Mouse (Mus musculus) liver, embryonic 15.5 days (tissue): ENCODE results near the gene Emx2. TPM values are rescaled to one million over a fixed set of nuclear protein-coding genes. Genes with fewer than 3 reads are reported as not detected.
A peak's percentile ranks its signal among the peaks of the same experiment; 100 is the strongest.

Experiments
- ATAC-seq: fragments of 200-750 bp; cut with Nextera tagmentation; 2 replicates; pipeline ENCODE4 v1.8.0; 2017; ENCODE audit warnings: moderate number of reproducible peaks, mild to moderate bottlenecking, moderate library complexity; ENCODE audit not compliant: insufficient read depth
- H3K27ac ChIP-seq: fragments of 300-500 bp; sonication (generic); replicated peaks from 2 replicates; pipeline ENCODE4 v1.5.1; 2015; ENCODE audit warnings: mild to moderate bottlenecking, inconsistent platforms
- H3K27me3 ChIP-seq: fragments of 300-500 bp; sonication (generic); 2 replicates; pipeline ENCODE4 v1.6.1; 2015; ENCODE audit warnings: mild to moderate bottlenecking, inconsistent platforms
- H3K36me3 ChIP-seq: fragments of 300-500 bp; sonication (generic); replicated peaks from 2 replicates; pipeline ENCODE4 v1.6.1; 2015; ENCODE audit warnings: moderate library complexity, mild to moderate bottlenecking, inconsistent platforms
- H3K4me1 ChIP-seq: fragments of 300-500 bp; sonication (generic); replicated peaks from 2 replicates; pipeline ENCODE4 v1.6.1; 2015; ENCODE audit warnings: inconsistent platforms
- H3K4me2 ChIP-seq: fragments of 300-500 bp; sonication (generic); 2 replicates; pipeline ENCODE4 v1.6.1; 2015; ENCODE audit warnings: moderate library complexity, mild to moderate bottlenecking, inconsistent platforms
- H3K4me3 ChIP-seq: fragments of 300-500 bp; sonication (generic); replicated peaks from 2 replicates; pipeline ENCODE4 v1.5.1; 2015; ENCODE audit warnings: mild to moderate bottlenecking, inconsistent platforms
- H3K9ac ChIP-seq: fragments of 300-500 bp; sonication (generic); 2 replicates; pipeline ENCODE4 v1.6.1; 2015; ENCODE audit warnings: moderate library complexity, mild to moderate bottlenecking, inconsistent platforms
- H3K9me3 ChIP-seq: fragments of 300-500 bp; sonication (generic); replicated peaks from 2 replicates; pipeline ENCODE4 v1.6.1; 2016; ENCODE audit warnings: inconsistent platforms
- WGBS: fragments of 180-500 bp; shearing (Covaris S2); methylation state at CpG from one replicate; pipeline ENCODE4 v1.1.7; 2015; ENCODE audit warnings: mixed read lengths; ENCODE audit not compliant: insufficient replicate concordance; 5-methylcytosine and 5-hydroxymethylcytosine counted together
- polyA plus RNA-seq: library from polyadenylated mRNA; unstranded; fragments of >200 nt; fragmentation: Nextera tagmentation; extraction: Ambion mirVana; gene quantifications from 2 replicates; pipeline ENCODE4 v1.2.1, GENCODE M21; 2015

The Emx2 gene
- polyA plus RNA-seq, 1 experiment from 2014 or later, result 0.07 TPM

GRCm38 (mm10) chr19:59462459-59463292 is 4.5 kb downstream of the Emx2 start:
- Histone ChIP-seq H3K4me2 (no peak overlapping the region), H3K27ac (no peak overlapping the region), H3K4me3 (no peak overlapping the region), H3K9ac (no peak overlapping the region), H3K36me3 (no peaks in the 10 kb centered on the region), H3K4me1 (no peaks in the 10 kb centered on the region), H3K27me3 (peaks cover 100% of the 10 kb centered on the region), H3K9me3 (no peaks in the 10 kb centered on the region)
- 8% methylated on average over 19 of the region's 19 CpGs for WGBS
- no peak for ATAC-seq

- no peak overlapping the region for H3K4me2 ChIP-seq
- H3K9me3 ChIP-seq, result no peaks in the 10 kb centered on the region
- H3K27ac ChIP-seq, result no peak overlapping the region
- H3K4me1 ChIP-seq, result no peaks in the 10 kb centered on the region
- no peak overlapping the region for H3K4me3 ChIP-seq
- 4% methylated on average over 19 of the region's 19 CpGs for WGBS
- no peak for ATAC-seq
- no peaks in the 10 kb centered on the region for H3K36me3 ChIP-seq
- H3K27me3 ChIP-seq, result peaks cover 100% of the 10 kb centered on the region
- no peak overlapping the region for H3K9ac ChIP-seq
Observed at GRCm38 (mm10) chr19:59463842-59464443, 5.8 kb downstream of the Emx2 start.

- WGBS, result 5% methylated on average over 2 of the region's 2 CpGs
- Histone ChIP-seq H3K27ac (no peak overlapping the region), H3K27me3 (peaks cover 100% of the 10 kb centered on the region), H3K4me3 (no peak overlapping the region), H3K4me2 (no peak overlapping the region), H3K36me3 (no peaks in the 10 kb centered on the region), H3K9me3 (no peaks in the 10 kb centered on the region), H3K9ac (no peak overlapping the region), H3K4me1 (no peaks in the 10 kb centered on the region)
- no peak for ATAC-seq
Observed at GRCm38 (mm10) chr19:59465281-59465680, 7.1 kb downstream of the Emx2 start.

- Histone ChIP-seq H3K9me3 (no peaks in the 10 kb centered on the region), H3K27me3 (peaks cover 100% of the 10 kb centered on the region)
Observed at GRCm38 (mm10) chr19:59465751-59466410, 7.7 kb downstream of the Emx2 start.

GRCm38 (mm10) chr19:59466417-59466937 is 8.3 kb downstream of the Emx2 start:
- H3K36me3 ChIP-seq, result no peaks in the 10 kb centered on the region
- no peak overlapping the region for H3K9ac ChIP-seq
- H3K4me3 ChIP-seq, result no peak overlapping the region
- ATAC-seq, result no peak
- no peaks in the 10 kb centered on the region for H3K4me1 ChIP-seq
- H3K27ac ChIP-seq, result no peak overlapping the region
- H3K27me3 ChIP-seq, result peaks cover 100% of the 10 kb centered on the region
- WGBS, result 3% methylated on average over 6 of the region's 6 CpGs
- H3K4me2 ChIP-seq, result no peak overlapping the region
- H3K9me3 ChIP-seq, result no peaks in the 10 kb centered on the region

More at GRCm38 (mm10) chr19:59465751-59466410, 7.7 kb downstream of the Emx2 start:
- Histone ChIP-seq H3K4me3 (no peak overlapping the region), H3K36me3 (no peaks in the 10 kb centered on the region), H3K4me1 (no peaks in the 10 kb centered on the region), H3K4me2 (no peak overlapping the region), H3K27ac (no peak overlapping the region), H3K9ac (no peak overlapping the region)
- no peak for ATAC-seq
- 2% methylated on average over 10 of the region's 10 CpGs for WGBS

- Histone ChIP-seq H3K36me3 (no peaks in the 10 kb centered on the region), H3K4me3 (no peak overlapping the region), H3K27me3 (peaks cover 100% of the 10 kb centered on the region), H3K4me2 (no peak overlapping the region), H3K27ac (no peak overlapping the region), H3K9me3 (no peaks in the 10 kb centered on the region), H3K4me1 (no peaks in the 10 kb centered on the region), H3K9ac (no peak overlapping the region)
- no peak for ATAC-seq
- WGBS, result 2% methylated on average over 19 of the region's 19 CpGs
Observed at GRCm38 (mm10) chr19:59467016-59467412, 8.8 kb downstream of the Emx2 start.

GRCm38 (mm10) chr19:59467413-59468064 is 9.4 kb downstream of the Emx2 start:
- WGBS, result 2% methylated on average over 23 of the region's 23 CpGs
- Histone ChIP-seq H3K4me2 (no peak overlapping the region), H3K9ac (no peak overlapping the region), H3K36me3 (no peaks in the 10 kb centered on the region), H3K27me3 (peaks cover 100% of the 10 kb centered on the region), H3K4me3 (no peak overlapping the region), H3K4me1 (no peaks in the 10 kb centered on the region), H3K9me3 (no peaks in the 10 kb centered on the region), H3K27ac (no peak overlapping the region)
- no peak for ATAC-seq

- WGBS, result 2% methylated on average over 26 of the region's 27 CpGs
- Histone ChIP-seq H3K36me3 (no peaks in the 10 kb centered on the region), H3K4me1 (no peaks in the 10 kb centered on the region), H3K27me3 (peaks cover 100% of the 10 kb centered on the region), H3K27ac (no peak overlapping the region), H3K4me3 (no peak overlapping the region), H3K4me2 (no peak overlapping the region), H3K9me3 (no peaks in the 10 kb centered on the region), H3K9ac (no peak overlapping the region)
- no peak for ATAC-seq
Observed at GRCm38 (mm10) chr19:59468065-59468810, 10.1 kb downstream of the Emx2 start.

GRCm38 (mm10) chr19:59469035-59469949 is 11.1 kb downstream of the Emx2 start:
- peak overlapping the region; percentile 3; the same call in 1 of the 2 replicates for H3K4me2 ChIP-seq

More at GRCm38 (mm10) chr19:59469035-59469949, 11.1 kb downstream of the Emx2 start:
- Histone ChIP-seq H3K4me1 (no peaks in the 10 kb centered on the region), H3K36me3 (no peaks in the 10 kb centered on the region), H3K9me3 (no peaks in the 10 kb centered on the region), H3K9ac (no peak overlapping the region), H3K27ac (no peak overlapping the region), H3K27me3 (peaks cover 92% of the 10 kb centered on the region), H3K4me3 (no peak overlapping the region)
- ATAC-seq, result no peak
- WGBS, result 2% methylated on average over 35 of the region's 35 CpGs
